Mouse (Mus musculus): ENCODE data around the gene Veph1.
A peak's percentile ranks its signal among the peaks of the same experiment; 100 is the strongest.
"Not testable (repeated sequence)": the region's sequence is repeated elsewhere in the genome, so short reads cannot be mapped to it uniquely, and the experiment has no call there.

Gene Veph1

DNA sequence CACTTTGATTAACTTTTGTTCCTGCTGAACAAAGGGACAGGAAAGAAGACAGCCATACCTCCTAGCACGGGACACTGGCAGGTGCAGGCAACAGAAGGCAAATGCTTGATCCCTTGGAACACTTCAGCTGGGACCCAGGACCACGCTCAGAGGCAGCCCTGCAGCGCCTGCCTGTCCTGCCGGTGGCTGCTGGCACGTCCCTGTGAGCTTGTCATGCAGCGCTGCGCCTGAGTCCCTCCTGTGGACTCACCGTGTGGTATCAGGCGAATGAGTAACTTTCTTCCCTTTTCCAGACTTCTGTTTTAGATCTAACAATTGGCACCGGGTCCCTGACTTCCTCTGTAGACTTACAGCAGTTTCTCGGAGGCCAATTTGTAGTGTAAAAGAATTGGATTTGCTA lies at the start of gene Veph1:
Veph1 (minus strand) TSS at position 293 of the 400 bp plus-strand sequence.
- no peak for DNase-seq (ENCODE audit: low read depth, low spot score)

GRCm38 (mm10) chr3:66340742-66341141 lies 44.1 kb upstream of the Veph1 start:
- DNase-seq (ENCODE audit: low read depth, low spot score), result no peak

DNA sequence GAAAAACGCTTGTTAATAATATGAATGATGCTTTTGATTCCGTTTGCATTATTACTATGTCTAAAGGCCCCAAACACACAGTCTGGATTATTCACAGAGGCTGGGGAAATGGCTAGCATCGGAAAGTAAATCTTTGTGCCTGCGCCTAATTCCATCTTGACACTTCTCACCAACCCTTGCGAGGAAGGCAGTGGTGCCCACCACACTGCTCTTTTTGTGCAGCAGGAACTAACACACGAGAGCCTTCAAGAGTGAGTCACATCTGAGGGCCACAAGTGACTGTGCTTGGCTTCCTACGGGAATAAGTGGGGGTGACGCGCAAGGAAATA lies 35.7 kb upstream of the Veph1 start:
- DNase-seq (ENCODE audit: low read depth, low spot score), result no peak

DNA sequence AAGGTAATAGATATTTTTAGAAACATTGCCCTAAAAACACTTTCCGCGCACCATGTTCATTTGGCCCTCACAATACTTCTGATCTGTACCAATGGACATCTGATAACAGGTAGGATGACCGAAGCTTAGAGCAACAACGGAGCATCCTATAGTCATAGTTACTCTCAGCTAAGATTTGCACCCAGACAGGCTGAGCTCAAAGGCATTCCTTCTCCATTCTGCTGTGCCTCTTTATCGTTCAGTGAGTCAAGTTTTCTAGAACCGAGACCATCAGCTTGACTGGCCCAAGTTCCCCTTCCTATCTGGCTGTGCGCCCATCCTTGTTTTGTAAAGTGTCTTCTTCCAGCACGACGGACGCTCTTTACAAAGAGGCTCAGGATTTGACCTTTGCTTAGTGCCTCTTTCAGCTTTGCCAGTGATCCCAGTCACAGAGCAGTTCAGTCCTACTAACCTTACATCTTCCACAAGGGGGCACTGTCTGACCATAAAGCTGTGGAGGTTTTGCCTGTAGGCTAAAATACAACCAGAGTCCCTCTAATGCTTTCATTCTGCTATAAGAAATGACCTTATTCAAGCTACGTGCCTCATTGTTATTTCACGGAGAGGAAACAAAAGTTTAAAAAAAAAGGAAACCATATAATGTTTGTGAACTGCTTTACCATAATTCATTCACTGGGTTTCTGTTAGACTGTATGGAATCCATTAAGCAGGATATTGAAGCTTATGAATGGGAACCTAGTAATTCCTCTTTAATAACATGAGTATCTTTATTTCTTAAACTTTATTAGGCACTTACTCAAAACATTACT lies 35.2 kb upstream of the Veph1 start:
- DNase-seq (ENCODE audit: low read depth, low spot score), result peak; percentile 28

GRCm38 (mm10) chr3:66330896-66331579 lies 34.4 kb upstream of the Veph1 start:
- DNase-seq (ENCODE audit: low read depth, low spot score), result no peak

- no peak for DNase-seq (ENCODE audit: low read depth, low spot score)
These were observed 29.6 kb upstream of the Veph1 start for GRCm38 (mm10) chr3:66325962-66326834.

DNA sequence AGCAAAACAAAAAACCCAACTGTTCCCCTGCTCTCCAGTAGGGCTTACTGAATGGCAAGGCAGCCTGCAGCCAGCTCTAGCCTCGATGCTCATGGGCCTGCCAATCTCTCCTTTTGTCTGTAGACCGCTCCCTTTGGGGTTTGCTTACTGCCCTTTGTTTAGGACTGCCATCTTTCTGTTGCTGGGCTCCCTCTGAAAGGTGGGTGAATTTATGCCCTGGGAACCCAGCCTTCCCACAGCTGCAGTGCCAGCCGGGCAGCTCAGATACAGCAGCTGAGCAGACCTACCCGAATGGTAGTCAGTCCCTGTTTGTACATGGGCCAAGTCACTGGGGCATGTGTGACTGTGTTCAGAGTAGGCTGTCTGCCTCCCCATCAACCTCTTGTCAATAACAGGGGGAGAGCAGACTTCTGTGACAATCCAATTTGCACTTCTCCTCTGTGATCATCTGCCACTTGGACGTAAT lies 28.9 kb upstream of the Veph1 start:
- DNase-seq (ENCODE audit: low read depth, low spot score), result no peak

DNA sequence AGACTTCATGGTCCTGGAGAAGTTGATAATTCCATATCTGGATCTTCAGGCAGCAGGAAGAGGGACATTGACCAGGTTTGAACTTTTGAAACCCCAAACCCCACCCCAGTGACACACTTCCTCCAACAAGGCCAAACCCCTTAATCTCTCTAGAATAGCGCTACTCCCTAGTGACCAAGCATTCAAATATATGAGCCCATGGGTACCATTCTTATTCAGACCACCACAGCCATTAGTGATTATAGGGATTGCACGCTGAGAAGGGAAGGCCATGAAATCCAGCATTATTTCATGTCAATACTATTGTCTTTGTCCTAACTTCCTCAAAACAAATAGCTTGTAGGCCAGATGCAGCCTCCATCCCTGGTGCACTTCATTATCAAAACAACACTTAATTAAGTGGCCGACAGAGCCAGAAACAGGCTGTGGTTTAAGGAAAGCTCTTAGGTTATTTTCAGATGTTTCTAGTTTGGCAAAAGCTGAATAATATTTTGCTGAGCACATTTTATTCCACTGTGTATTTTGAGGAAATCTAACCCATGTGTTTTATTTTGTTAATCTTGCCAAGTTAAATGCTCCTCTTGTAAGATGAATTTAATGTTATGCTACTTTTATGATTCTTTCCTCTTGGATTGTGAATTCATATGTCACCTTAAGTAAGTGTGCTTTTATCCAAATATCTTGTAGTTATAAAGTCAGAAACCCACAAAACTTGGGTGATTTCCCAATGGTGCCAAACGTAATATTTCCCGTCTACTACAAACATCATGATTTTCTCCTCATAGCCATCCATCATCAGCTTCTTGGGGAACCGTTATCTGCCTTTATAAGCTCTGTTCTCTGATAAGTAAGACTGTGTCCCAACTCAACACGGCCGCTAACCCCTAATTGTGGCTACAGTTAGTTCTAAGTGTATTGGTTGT lies 18.4 kb upstream of the Veph1 start:
- no peak for DNase-seq (ENCODE audit: low read depth, low spot score)

- no peak for DNase-seq (ENCODE audit: low read depth, low spot score)
These were observed 13.9 kb upstream of the Veph1 start for GRCm38 (mm10) chr3:66310586-66310985.

DNA sequence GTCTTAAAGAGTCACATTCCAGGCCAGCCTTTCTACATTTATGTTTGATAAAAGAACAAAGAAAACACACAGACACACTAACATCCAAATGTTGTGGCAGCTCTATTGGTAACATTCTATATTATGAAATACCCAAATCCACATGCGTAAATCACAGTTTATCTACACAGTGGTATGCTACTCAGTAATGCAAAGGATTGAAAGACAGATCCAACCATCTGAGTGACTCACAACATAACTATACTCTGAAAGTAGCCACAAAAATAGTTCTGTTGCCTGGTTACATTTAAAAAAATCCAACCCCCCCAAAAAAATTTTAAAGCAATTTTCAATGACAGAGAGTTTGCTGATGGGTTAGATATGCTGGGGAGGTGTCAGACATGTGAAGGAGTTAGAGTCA lies 12.9 kb upstream of the Veph1 start:
- DNase-seq (ENCODE audit: low read depth, low spot score), result no peak

DNA sequence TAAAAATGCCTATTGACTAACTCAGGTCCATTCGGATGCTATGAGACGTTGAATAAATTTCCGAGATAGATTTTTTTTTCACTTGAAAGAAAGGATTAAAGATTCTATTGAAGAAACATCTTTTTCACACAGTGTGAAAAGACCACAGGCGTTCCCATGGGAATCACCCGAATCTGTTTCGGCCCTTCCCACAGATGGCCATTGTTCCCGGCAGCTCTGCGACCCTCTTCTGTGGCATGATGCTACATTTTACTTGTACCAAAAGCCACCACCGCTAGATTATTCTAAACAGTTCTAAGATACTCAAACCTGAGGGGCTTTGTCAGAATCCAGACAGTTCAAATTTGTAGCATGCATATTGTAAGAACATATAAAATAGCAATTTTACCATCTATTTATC lies 1.4 kb downstream of the Veph1 start:
- DNase-seq (ENCODE audit: low read depth, low spot score), result no peak

DNA sequence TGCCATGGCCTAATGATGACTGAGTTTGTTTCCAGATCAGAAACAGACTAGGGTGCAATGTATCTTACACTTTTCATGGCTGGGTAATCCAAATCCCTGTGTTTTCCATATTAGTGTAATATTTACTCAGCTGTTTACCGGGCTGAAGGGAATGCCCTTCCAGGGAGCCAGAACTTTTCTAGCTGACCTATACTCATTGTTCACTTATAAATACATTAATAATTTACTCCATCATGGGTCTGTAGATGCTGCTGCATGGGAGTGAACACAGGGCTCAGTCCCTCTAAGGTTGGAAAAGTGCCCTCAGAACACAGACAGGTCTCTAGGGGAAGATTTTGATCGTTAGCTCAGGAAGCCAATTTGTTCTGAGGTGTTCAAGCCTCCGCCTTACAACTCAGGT lies 1.9 kb downstream of the Veph1 start:
- no peak for DNase-seq (ENCODE audit: low read depth, low spot score)

GRCm38 (mm10) chr3:66292356-66292946 lies 4.2 kb downstream of the Veph1 start:
- no peak for DNase-seq (ENCODE audit: low read depth, low spot score)

GRCm38 (mm10) chr3:66263270-66263669 lies 33.4 kb downstream of the Veph1 start:
- no peak for DNase-seq (ENCODE audit: low read depth, low spot score)

DNA sequence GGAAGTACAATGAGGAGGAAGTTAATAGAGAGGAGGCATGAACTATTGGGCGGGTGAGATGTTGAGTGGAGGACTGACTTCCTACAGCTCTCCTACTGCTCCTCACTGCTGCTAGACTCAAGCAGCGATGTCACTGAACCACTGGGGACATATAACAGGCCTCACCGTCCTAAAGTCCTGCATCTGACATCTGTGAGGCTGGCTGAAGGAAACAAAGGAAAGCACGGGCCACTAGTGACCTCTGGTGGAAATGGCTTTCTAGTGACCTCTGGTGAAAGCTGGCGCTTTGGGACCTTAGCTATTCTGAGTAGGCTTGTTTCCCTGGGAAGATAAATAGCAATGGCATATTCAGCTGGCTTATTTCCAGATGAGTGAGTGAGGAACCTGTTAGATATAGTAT lies 34.3 kb downstream of the Veph1 start:
- DNase-seq (ENCODE audit: low read depth, low spot score), result no peak

GRCm38 (mm10) chr3:66254504-66255105 lies 42.0 kb downstream of the Veph1 start:
- DNase-seq (ENCODE audit: low read depth, low spot score), result no peak

- DNase-seq (ENCODE audit: low read depth, low spot score), result no peak
These were observed 44.8 kb downstream of the Veph1 start for GRCm38 (mm10) chr3:66251842-66252241.

DNA sequence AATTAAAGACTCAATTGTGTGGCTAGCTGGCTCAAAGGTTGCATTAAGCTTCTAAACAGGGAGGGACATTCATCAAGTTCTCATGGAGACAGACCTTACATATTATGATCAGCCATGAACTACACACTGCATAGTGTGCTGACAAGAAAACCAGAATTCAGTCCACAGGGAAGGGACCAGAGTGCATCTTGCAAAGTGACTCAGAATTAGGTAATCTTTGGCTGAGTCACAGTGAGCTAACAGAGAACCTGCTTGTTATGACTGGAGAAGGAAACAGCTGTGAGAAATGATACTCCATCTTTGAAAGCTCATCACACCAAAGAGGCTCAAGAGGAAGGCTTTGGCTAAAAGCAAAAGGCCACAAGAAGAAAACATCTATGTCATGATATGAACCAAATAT lies 56.2 kb downstream of the Veph1 start:
- DNase-seq (ENCODE audit: low read depth, low spot score), result no peak

- DNase-seq (ENCODE audit: low read depth, low spot score), result not testable (repeated sequence)
These were observed 60.3 kb downstream of the Veph1 start for GRCm38 (mm10) chr3:66236234-66236871.

Data from c-Kit-negative CD71-positive TER-119-positive erythroid progenitor cells, embryonic 14.5 days (primary cell).